Mouse (Mus musculus) liver, embryonic 14.5 days (tissue): ENCODE results near the gene Arl3. TPM values are rescaled to one million over a fixed set of nuclear protein-coding genes. Genes with fewer than 3 reads are reported as not detected.

Source experiments
- ATAC-seq: fragments of 200-750 bp; cut with Nextera tagmentation; 2 replicates; pipeline ENCODE4 v1.8.0; 2017; ENCODE audit warnings: moderate number of reproducible peaks, mild to moderate bottlenecking, moderate library complexity; ENCODE audit not compliant: insufficient read depth
- DNase-seq, 3 experiments: peaks; one replicate each; pipeline ENCODE4 v3.0.0-alpha.2; 2012 to 2013; ENCODE audit warnings: low read depth in 3 of 3, low spot score in 3 of 3
- H3K27ac ChIP-seq: fragments of 300-500 bp; sonication (generic); 2 replicates; pipeline ENCODE4 v1.5.1; 2014; ENCODE audit warnings: moderate library complexity, mild to moderate bottlenecking, control low read depth, inconsistent platforms
- H3K27me3 ChIP-seq: fragments of 300-500 bp; sonication (generic); 2 replicates; pipeline ENCODE4 v1.6.1; 2014; ENCODE audit warnings: mild to moderate bottlenecking, low read length, moderate library complexity; ENCODE audit not compliant: control insufficient read depth, insufficient read depth
- H3K36me3 ChIP-seq: fragments of 300-500 bp; sonication (generic); replicated peaks from 2 replicates; pipeline ENCODE4 v1.6.1; 2014; ENCODE audit warnings: low read depth; ENCODE audit not compliant: control insufficient read depth, insufficient read depth
- H3K4me1 ChIP-seq, 2 experiments: fragments of 200-500 bp in 1 of 2; fragments of 300-500 bp in 1 of 2; sonication (generic) in 1 of 2; replicated peaks; 2 replicates each; pipeline ENCODE4 v1.6.1; 2012 to 2014; ENCODE audit warnings: antibody characterized with exemption in 1 of 2, inconsistent platforms in 1 of 2, low read length in 1 of 2; ENCODE audit not compliant: control insufficient read depth in 2 of 2, insufficient read depth in 2 of 2
- H3K4me2 ChIP-seq: fragments of 300-500 bp; sonication (generic); 2 replicates; pipeline ENCODE4 v1.6.1; 2014; ENCODE audit warnings: low read depth, mild to moderate bottlenecking, control low read depth, moderate library complexity
- H3K4me3 ChIP-seq, 2 experiments: fragments of 200-500 bp in 1 of 2; fragments of 300-500 bp in 1 of 2; sonication (generic) in 1 of 2; 2 replicates each; pipeline ENCODE4 v1.5.1; 2012 to 2014; ENCODE audit warnings: low read depth in 2 of 2, low read length in 2 of 2, mild to moderate bottlenecking in 2 of 2, control low read depth in 1 of 2, inconsistent platforms in 1 of 2, moderate library complexity in 1 of 2; ENCODE audit not compliant: insufficient read depth in 1 of 2
- H3K9ac ChIP-seq: fragments of 300-500 bp; sonication (generic); replicated peaks from 2 replicates; pipeline ENCODE4 v1.6.1; 2014; ENCODE audit warnings: mild to moderate bottlenecking, control low read depth, moderate library complexity
- H3K9me3 ChIP-seq: fragments of 300-500 bp; sonication (generic); 2 replicates; pipeline ENCODE4 v1.6.1; 2016; ENCODE audit warnings: low read length, mixed read lengths; ENCODE audit not compliant: control insufficient read depth
- CTCF ChIP-seq: IDR thresholded peaks from 2 replicates; pipeline ENCODE4 v1.5.1; 2016; ENCODE audit warnings: antibody characterized with exemption, low read depth, control low read depth
- EP300 ChIP-seq: IDR thresholded peaks from 2 replicates; pipeline ENCODE4 v1.6.1; 2016; ENCODE audit warnings: antibody characterized with exemption, low read depth
- WGBS: fragments of 180-500 bp; shearing (Covaris S2); extraction: QIAGEN DNeasy Blood & Tissue Kit; methylation state at CpG from one replicate; pipeline ENCODE4 v1.1.7; 2014; ENCODE audit not compliant: insufficient replicate concordance; 5-methylcytosine and 5-hydroxymethylcytosine counted together
- polyA plus RNA-seq, 2 experiments: library from polyadenylated mRNA; depleted of rRNA in 1 of 2; stranded (reverse) in 1 of 2; unstranded in 1 of 2; fragments of >200 nt; fragmentation: Nextera tagmentation in 1 of 2; extraction: Ambion mirVana in 1 of 2; gene quantifications; 2 replicates each; pipeline versions ENCODE4 v1.2.1 to v1.2.3; 2012 to 2014

Gene Arl3
- polyA plus RNA-seq, 2 experiments, result 17.1 to 27.6 TPM

- H3K4me3 ChIP-seq, result no peak overlapping the region
- ATAC-seq (no peak), DNase-seq (no peak)
- peaks cover 2 to 7% of the 10 kb centered on the region in 2 experiments for H3K4me1 ChIP-seq
- 81% methylated on average over 9 of the region's 9 CpGs for WGBS
- no peak overlapping the region for H3K9ac ChIP-seq
- TF ChIP-seq CTCF, result no peak
- TF ChIP-seq EP300, result no peak
- no peak overlapping the region for H3K4me2 ChIP-seq
- no peaks in the 10 kb centered on the region for H3K9me3 ChIP-seq
- no peak overlapping the region for H3K27ac ChIP-seq
- no peaks in the 10 kb centered on the region for H3K36me3 ChIP-seq
- H3K27me3 ChIP-seq, result no peaks in the 10 kb centered on the region
These were observed 35.6 kb downstream of the Arl3 start for GRCm38 (mm10) chr19:46537357-46537756.

DNA sequence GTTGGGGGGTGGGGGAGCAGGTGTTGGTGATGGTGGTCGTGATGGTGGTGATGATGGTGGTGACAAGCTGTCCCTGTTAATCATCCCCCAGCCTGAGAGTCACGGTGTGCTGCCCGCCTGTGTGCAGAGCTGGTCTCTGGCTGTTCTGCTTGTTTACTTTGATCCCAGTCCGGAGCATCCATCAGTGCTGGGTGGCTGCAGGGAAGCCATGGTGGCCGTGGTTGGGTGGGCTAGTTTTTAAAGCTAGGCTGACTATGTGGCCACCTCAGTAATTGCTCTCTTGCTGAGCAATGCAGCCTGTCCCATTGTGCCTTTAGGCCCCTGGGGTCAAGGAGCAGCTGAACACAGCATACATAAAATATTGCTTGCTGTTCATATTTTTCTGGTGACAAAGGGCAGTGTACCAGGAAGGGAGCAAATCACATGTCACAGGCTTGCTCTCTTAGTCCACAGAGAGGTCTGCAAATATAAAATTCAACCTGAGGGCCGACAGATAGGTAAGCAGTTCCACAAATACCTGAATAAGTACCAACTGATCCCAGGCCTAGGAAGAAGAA is 38.4 kb downstream of the Arl3 start:
- Histone ChIP-seq H3K36me3 (no peaks in the 10 kb centered on the region), H3K4me3 (no peak overlapping the region), H3K4me2 (no peak overlapping the region), H3K9me3 (no peaks in the 10 kb centered on the region), H3K27me3 (no peaks in the 10 kb centered on the region), H3K27ac (no peak overlapping the region), H3K9ac (no peak overlapping the region), H3K4me1 (peaks cover 15 to 25% of the 10 kb centered on the region in 2 experiments)
- ATAC-seq, result no peak
- WGBS, result 44% methylated on average over 6 of the region's 6 CpGs
- TF ChIP-seq EP300 (no peak), CTCF (no peak)
- DNase-seq, result no peak

GRCm38 (mm10) chr19:46533525-46533924 is 39.5 kb downstream of the Arl3 start:
- Histone ChIP-seq H3K27ac (no peak overlapping the region), H3K27me3 (no peaks in the 10 kb centered on the region), H3K4me2 (no peak overlapping the region), H3K9me3 (no peaks in the 10 kb centered on the region), H3K36me3 (no peaks in the 10 kb centered on the region), H3K9ac (no peak overlapping the region), H3K4me3 (no peak overlapping the region), H3K4me1 (peaks cover 20 to 29% of the 10 kb centered on the region in 2 experiments)
- no peak for DNase-seq
- WGBS, result 73% methylated on average over 5 of the region's 5 CpGs
- TF ChIP-seq CTCF (no peak), EP300 (no peak)
- ATAC-seq, result no peak

GRCm38 (mm10) chr19:46533066-46533465 is 39.9 kb downstream of the Arl3 start:
- no peak for TF ChIP-seq EP300
- no peak for TF ChIP-seq CTCF
- Histone ChIP-seq H3K27me3 (no peaks in the 10 kb centered on the region), H3K4me2 (no peak overlapping the region), H3K9me3 (no peaks in the 10 kb centered on the region), H3K36me3 (no peaks in the 10 kb centered on the region), H3K4me1 (peaks cover 20 to 34% of the 10 kb centered on the region in 2 experiments), H3K9ac (no peak overlapping the region), H3K27ac (no peak overlapping the region), H3K4me3 (no peak overlapping the region)
- WGBS, result 55% methylated on average over 4 of the region's 4 CpGs
- DNase-seq (no peak), ATAC-seq (no peak)

GRCm38 (mm10) chr19:46532031-46532688 is 40.8 kb downstream of the Arl3 start:
- ATAC-seq, result peak; percentile 66
- H3K4me2 ChIP-seq, result peak overlapping the region; percentile 37
- peak in 1 of 3 experiments; percentile 27 for DNase-seq
- H3K36me3 ChIP-seq, result no peaks in the 10 kb centered on the region
- H3K4me3 ChIP-seq, result no peak overlapping the region
- 0 out of 2 replicates have a peak, but pooled peaks have one; percentile 6 for TF ChIP-seq CTCF
- TF ChIP-seq EP300, result peak; percentile 29; the same call in 1 of the 2 replicates
- H3K9ac ChIP-seq, result peak overlapping the region; percentile 7
- no peaks in the 10 kb centered on the region for H3K9me3 ChIP-seq
- H3K27me3 ChIP-seq, result no peaks in the 10 kb centered on the region
- 11% methylated on average over 10 of the region's 10 CpGs for whole genome bisulfite sequencing
- peaks cover 20 to 37% of the 10 kb centered on the region in 2 experiments for H3K4me1 ChIP-seq
- peak overlapping the region; percentile 25; the same call in 1 of the 2 replicates for H3K27ac ChIP-seq
